Mouse (Mus musculus) spleen, adult 2 months (tissue): ENCODE data around the gene Msmo1.

Experiments used
- CTCF ChIP-seq: fragments of 200-500 bp; IDR thresholded peaks from 2 replicates; pipeline ENCODE4 v1.5.1; 2011; ENCODE audit warnings: mild to moderate bottlenecking, inconsistent platforms; ENCODE audit not compliant: insufficient read depth, insufficient read length, insufficient replicate concordance; ENCODE audit errors: extremely low read depth
- POLR2A ChIP-seq: fragments of 200-500 bp; IDR thresholded peaks from 2 replicates; pipeline ENCODE4 v1.6.1; 2011; ENCODE audit warnings: low read depth, low read length, inconsistent platforms

- TF ChIP-seq CTCF, result no peak
- TF ChIP-seq POLR2A, result no peak
Observed at GRCm38 (mm10) chr8:64691591-64692401, 41.8 kb downstream of the Msmo1 start.
